Mouse (Mus musculus): Measurements from ENCODE around the gene Emilin1.

GRCm38 (mm10) chr5:30920621-30921020 is 7.4 kb downstream of the Emilin1 start:
- TF ChIP-seq CTCF (IDR thresholded peaks at IDR 0.05; ENCODE audit: extremely low read depth, insufficient read depth, insufficient read length, insufficient replicate concordance) (no peak), POLR2A (IDR thresholded peaks at IDR 0.05; ENCODE audit: low read depth, low read length) (no peak)
